Mouse (Mus musculus): ENCODE data around the gene Rpl15.

DNA sequence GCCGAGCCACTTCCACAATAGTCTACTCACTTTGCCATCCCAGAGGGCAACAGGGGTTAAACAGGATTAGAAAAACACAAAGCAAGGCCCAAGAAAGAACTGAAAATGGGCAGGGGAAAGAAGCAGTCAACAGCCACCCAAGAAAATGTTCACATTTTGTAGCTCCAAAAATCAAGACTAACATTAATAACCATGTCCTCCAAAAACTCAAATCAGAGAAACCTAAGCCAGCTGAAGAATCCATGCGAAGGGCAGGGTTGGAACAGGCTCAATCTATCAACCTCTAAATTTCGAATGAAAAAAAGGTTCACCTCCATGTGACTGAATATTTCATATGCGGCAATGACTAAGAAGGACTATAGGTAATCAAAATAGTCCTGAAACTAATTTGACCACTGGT lies 33.8 kb downstream of the Rpl15 start:
- TF ChIP-seq CTCF (conservative IDR thresholded peaks at IDR 0.05; ENCODE audit: insufficient read depth, insufficient read length, low read depth, low read length) (no peak), POLR2A (IDR thresholded peaks at IDR 0.05; ENCODE audit: low read depth, low read length) (no peak)

Measured in kidney, adult 2 months (tissue).